Mouse (Mus musculus) midbrain, embryonic 12.5 days (tissue): ENCODE measurements around the gene Dph3. TPM values are rescaled to one million over a fixed set of nuclear protein-coding genes. Genes with fewer than 3 reads are reported as not detected.

Source experiments
- ATAC-seq: fragments of 200-750 bp; cut with Nextera tagmentation; 2 replicates; pipeline ENCODE4 v1.8.0; 2017; ENCODE audit warnings: low read depth, moderate TSS enrichment, moderate library complexity; ENCODE audit not compliant: low FRiP score
- H3K27ac ChIP-seq: fragments of 300-500 bp; sonication (generic); replicated peaks from 2 replicates; pipeline ENCODE4 v1.5.1; 2016; ENCODE audit warnings: mild to moderate bottlenecking
- H3K27me3 ChIP-seq: fragments of 300-500 bp; sonication (generic); 2 replicates; pipeline ENCODE4 v1.6.1; 2016; ENCODE audit warnings: mild to moderate bottlenecking
- H3K36me3 ChIP-seq: fragments of 300-500 bp; sonication (generic); 2 replicates; pipeline ENCODE4 v1.6.1; 2016
- H3K4me1 ChIP-seq: fragments of 300-500 bp; sonication (generic); 2 replicates; pipeline ENCODE4 v1.6.1; 2016
- H3K4me2 ChIP-seq: fragments of 300-500 bp; sonication (generic); replicated peaks from 2 replicates; pipeline ENCODE4 v1.6.1; 2016; ENCODE audit warnings: mild to moderate bottlenecking, moderate library complexity
- H3K4me3 ChIP-seq: fragments of 300-500 bp; sonication (generic); 2 replicates; pipeline ENCODE4 v1.5.1; 2016; ENCODE audit warnings: mild to moderate bottlenecking
- H3K9ac ChIP-seq: fragments of 300-500 bp; sonication (generic); replicated peaks from 2 replicates; pipeline ENCODE4 v1.6.1; 2016; ENCODE audit warnings: mild to moderate bottlenecking, moderate library complexity
- H3K9me3 ChIP-seq: fragments of 300-500 bp; sonication (generic); 2 replicates; pipeline ENCODE4 v1.6.1; 2016; ENCODE audit warnings: mild to moderate bottlenecking
- WGBS: fragments of 180-500 bp; shearing (Covaris S2); methylation state at CpG from one replicate; pipeline ENCODE4 v1.1.7; 2016; 5-methylcytosine and 5-hydroxymethylcytosine counted together
- polyA plus RNA-seq: library from polyadenylated mRNA; unstranded; fragments of >200 nt; fragmentation: Nextera tagmentation; extraction: Ambion mirVana; gene quantifications from 2 replicates; pipeline ENCODE4 v1.2.1, GENCODE M21; 2016

Dph3 gene
- polyA plus RNA-seq, 1 experiment from 2014 or later = 76.9 TPM

DNA sequence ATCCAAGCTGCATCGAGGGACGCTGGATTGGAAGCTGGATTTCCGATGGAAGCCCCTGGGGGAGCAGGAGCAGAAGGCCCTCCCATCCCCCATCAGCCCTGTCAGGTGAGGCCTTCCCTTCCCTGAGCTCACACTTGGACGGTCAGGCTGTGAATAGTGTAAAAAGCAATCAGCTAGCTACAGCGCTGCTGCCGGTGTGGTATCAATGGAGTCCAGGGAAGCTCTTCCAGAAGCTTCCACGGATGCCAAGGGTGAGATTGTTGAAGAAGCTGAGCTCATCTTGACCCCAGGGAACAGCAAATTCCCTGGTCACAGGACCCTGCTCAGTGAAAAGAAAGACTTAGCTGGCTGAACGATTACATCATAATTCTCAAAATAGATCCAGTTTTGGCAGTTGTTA, 39.2 kb downstream of the Dph3 start:
- H3K27me3 ChIP-seq = no peaks in the 10 kb centered on the region
- H3K4me3 ChIP-seq = no peak overlapping the region
- ATAC-seq = no peak
- no peaks in the 10 kb centered on the region for H3K9me3 ChIP-seq
- no peak overlapping the region for H3K27ac ChIP-seq
- H3K4me1 ChIP-seq = no peaks in the 10 kb centered on the region
- no peaks in the 10 kb centered on the region for H3K36me3 ChIP-seq
- H3K9ac ChIP-seq = no peak overlapping the region
- WGBS = 80% methylated on average over 8 of the region's 8 CpGs
- H3K4me2 ChIP-seq = no peak overlapping the region

DNA sequence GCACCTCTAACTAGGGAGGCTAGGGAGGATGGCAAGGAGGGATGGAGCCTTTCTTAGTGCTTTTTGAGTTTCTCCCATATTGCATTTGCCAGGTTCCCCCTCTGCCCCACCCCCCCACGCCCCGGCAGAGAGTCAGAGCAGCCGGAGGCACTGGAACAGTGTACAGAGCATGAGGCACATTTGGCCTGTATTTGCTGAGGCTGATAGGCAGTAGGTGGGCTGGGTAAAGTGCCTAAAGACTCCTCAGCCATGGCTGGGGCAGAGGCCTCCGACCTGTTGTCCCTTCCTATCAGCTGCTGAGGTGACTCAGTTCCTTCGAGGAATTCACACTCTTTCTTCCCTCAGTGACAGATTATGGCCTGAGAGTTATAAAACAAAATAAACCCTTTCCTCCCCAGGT, 43.4 kb downstream of the Dph3 start:
- no peaks in the 10 kb centered on the region for H3K4me1 ChIP-seq
- H3K9ac ChIP-seq = no peak overlapping the region
- no peaks in the 10 kb centered on the region for H3K36me3 ChIP-seq
- no peaks in the 10 kb centered on the region for H3K9me3 ChIP-seq
- H3K27ac ChIP-seq = no peak overlapping the region
- no peaks in the 10 kb centered on the region for H3K27me3 ChIP-seq
- no peak overlapping the region for H3K4me3 ChIP-seq
- no peak for ATAC-seq
- no peak overlapping the region for H3K4me2 ChIP-seq
- 74% methylated on average over 5 of the region's 5 CpGs for WGBS

DNA sequence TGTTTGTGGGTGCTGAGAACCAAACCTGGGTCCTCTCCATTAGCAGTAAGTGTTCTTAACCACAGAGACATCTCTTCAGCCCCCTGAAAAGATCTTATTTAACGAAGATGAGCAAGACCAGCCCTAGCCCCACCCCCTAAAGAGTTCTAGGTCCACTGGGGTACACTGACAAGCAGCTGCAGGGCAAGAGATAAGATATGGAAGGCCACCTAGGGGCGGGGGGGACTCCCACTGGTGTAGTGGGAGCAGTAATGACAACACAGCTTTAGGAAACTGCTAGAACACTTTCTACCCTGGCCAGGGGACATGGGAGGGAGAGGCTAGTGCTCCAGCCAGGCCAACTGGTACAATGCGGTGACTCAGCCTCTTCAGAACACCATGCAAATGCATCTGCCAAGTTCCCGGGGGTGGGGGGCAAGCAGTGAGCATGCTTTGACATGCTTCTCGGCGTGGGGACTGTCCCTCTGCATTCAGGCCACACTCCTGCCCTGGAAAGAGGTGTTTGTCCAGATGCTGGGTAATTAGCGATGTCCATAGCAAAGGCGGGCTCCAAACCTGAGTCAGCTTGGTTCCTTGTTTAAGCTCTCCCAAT, 47.8 kb downstream of the Dph3 start:
- WGBS = 85% methylated on average over 8 of the region's 8 CpGs
- ATAC-seq = no peak
- Histone ChIP-seq H3K4me2 (no peak overlapping the region), H3K27me3 (no peaks in the 10 kb centered on the region), H3K27ac (no peak overlapping the region), H3K9me3 (no peaks in the 10 kb centered on the region), H3K9ac (no peak overlapping the region), H3K4me1 (no peaks in the 10 kb centered on the region), H3K36me3 (no peaks in the 10 kb centered on the region), H3K4me3 (no peak overlapping the region)

DNA sequence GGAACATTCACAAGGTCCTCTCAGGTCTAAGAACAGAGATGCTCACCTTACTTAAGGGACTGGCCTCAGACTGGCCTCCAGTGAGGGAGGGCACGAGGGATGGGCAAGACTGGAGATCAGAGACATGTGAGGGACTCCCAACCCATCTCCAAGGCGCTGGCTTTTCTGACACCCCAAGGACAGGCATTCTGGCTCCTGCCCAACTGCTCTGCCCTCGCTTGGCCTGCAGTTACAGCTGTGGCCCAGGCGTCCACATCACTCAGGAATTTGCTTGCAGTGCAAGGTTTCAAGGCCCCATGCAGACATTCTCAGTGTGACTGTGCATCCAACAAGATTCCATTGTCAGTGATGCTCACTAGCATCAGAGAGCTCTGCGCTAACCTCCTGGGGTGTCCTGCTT, 49.0 kb downstream of the Dph3 start:
- Histone ChIP-seq H3K4me1 (no peaks in the 10 kb centered on the region), H3K27me3 (no peaks in the 10 kb centered on the region), H3K4me3 (no peak overlapping the region), H3K9me3 (no peaks in the 10 kb centered on the region), H3K36me3 (no peaks in the 10 kb centered on the region), H3K9ac (no peak overlapping the region), H3K4me2 (no peak overlapping the region), H3K27ac (no peak overlapping the region)
- 83% methylated on average over 5 of the region's 5 CpGs for WGBS
- no peak for ATAC-seq

DNA sequence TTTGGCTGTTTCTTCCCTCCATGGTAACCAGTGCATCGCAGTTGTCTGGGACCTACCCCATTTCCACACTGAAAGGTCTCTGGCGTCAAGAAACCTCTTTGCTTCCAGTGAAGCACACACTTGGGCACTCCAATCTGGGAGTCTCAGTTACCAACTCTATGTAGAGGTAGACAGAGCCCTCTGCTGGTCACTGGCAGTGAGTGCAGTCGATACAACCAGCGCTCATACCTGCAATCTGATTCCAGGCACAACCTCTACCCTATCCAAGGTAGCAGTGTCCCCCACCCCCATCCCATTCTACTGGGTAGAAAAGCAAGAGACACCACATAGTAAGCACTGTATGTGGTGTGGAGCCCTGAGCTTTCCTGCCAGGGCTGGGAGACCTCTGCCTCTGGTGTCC, 53.0 kb downstream of the Dph3 start:
- no peaks in the 10 kb centered on the region for H3K36me3 ChIP-seq
- peaks cover 14% of the 10 kb centered on the region for H3K4me1 ChIP-seq
- no peak overlapping the region for H3K9ac ChIP-seq
- no peak overlapping the region for H3K27ac ChIP-seq
- 6% methylated on average over 4 of the region's 4 CpGs for WGBS
- peaks cover 7% of the 10 kb centered on the region; the same call in 1 of the 2 replicates for H3K27me3 ChIP-seq
- ATAC-seq = peak; percentile 38; the same call in 1 of the 2 replicates
- no peak overlapping the region for H3K4me2 ChIP-seq
- no peaks in the 10 kb centered on the region for H3K9me3 ChIP-seq
- H3K4me3 ChIP-seq = no peak overlapping the region

Other genes with a start within 250 kb of the Dph3 start
- gene Galnt15, start 56.7 kb downstream of the Dph3 start, polyA plus RNA-seq = 0.09 and 0.10 TPM in 2 replicates
- 21.5 and 23.0 TPM in 2 replicates for gene Oxnad1, start 355 bp downstream of the Dph3 start, polyA plus RNA-seq
- gene Msmb, start 56.3 kb upstream of the Dph3 start, polyA plus RNA-seq = not detected in 2 replicates
- gene Ncoa4, start 74.1 kb upstream of the Dph3 start, polyA plus RNA-seq = 91.4 and 92.7 TPM in 2 replicates
- gene Timm23, start 116.2 kb upstream of the Dph3 start, polyA plus RNA-seq = 211 and 222 TPM in 2 replicates
- 61.5 and 66.7 TPM in 2 replicates for gene Parg, start 116.2 kb upstream of the Dph3 start, polyA plus RNA-seq
- gene Ogdhl, start 236.3 kb upstream of the Dph3 start, polyA plus RNA-seq = 19.9 and 22.6 TPM in 2 replicates